Mouse (Mus musculus) MEL (cell line): ENCODE measurements around the gene Nphp4. TPM values are rescaled to one million over a fixed set of nuclear protein-coding genes. Genes with fewer than 3 reads are reported as not detected.

Experiments used
- DNase-seq: peaks from one replicate; pipeline ENCODE4 v3.0.0; 2011; ENCODE audit warnings: low read depth, low spot score
- H3K27ac ChIP-seq: 2 replicates; pipeline ENCODE4 v1.5.1; 2012; ENCODE audit warnings: low read depth, mild to moderate bottlenecking, control low read depth, low read length, moderate library complexity; ENCODE audit not compliant: control insufficient read depth
- H3K27me3 ChIP-seq, 2 experiments: fragments of 150-350 bp in 1 of 2; sonication (generic) in 1 of 2; 2 replicates each; pipeline ENCODE4 v1.6.1; 2012; ENCODE audit warnings: low read length in 2 of 2, mild to moderate bottlenecking in 2 of 2, improper control_type of control experiment in 1 of 2, moderate library complexity in 1 of 2; ENCODE audit not compliant: insufficient read depth in 2 of 2, control insufficient read depth in 1 of 2
- H3K36me3 ChIP-seq, 2 experiments: 2 replicates each; pipeline ENCODE4 v1.6.1; 2012 to 2014; ENCODE audit warnings: low read length in 2 of 2, improper control_type of control experiment in 1 of 2, inconsistent platforms in 1 of 2, mild to moderate bottlenecking in 1 of 2; ENCODE audit not compliant: insufficient read depth in 2 of 2, control insufficient read depth in 1 of 2
- H3K4me1 ChIP-seq, 2 experiments: fragments of 150-350 bp in 1 of 2; sonication (generic) in 1 of 2; 2 replicates each; pipeline ENCODE4 v1.6.1; 2012; ENCODE audit warnings: low read length in 2 of 2, improper control_type of control experiment in 1 of 2, mild to moderate bottlenecking in 1 of 2; ENCODE audit not compliant: insufficient read depth in 2 of 2, control insufficient read depth in 1 of 2
- H3K4me3 ChIP-seq, 2 experiments: fragments of 150-350 bp in 1 of 2; sonication (generic) in 1 of 2; 2 replicates each; pipeline ENCODE4 v1.5.1; 2012; ENCODE audit warnings: low read depth in 2 of 2, low read length in 2 of 2, mild to moderate bottlenecking in 2 of 2, moderate library complexity in 2 of 2, control low read depth in 1 of 2, improper control_type of control experiment in 1 of 2; ENCODE audit not compliant: control insufficient read depth in 1 of 2, insufficient read depth in 1 of 2
- H3K79me2 ChIP-seq: 2 replicates; pipeline ENCODE4 v1.6.1; 2012; ENCODE audit warnings: mild to moderate bottlenecking, low read length, moderate library complexity; ENCODE audit not compliant: control insufficient read depth, poor library complexity, insufficient read depth
- H3K9ac ChIP-seq: 2 replicates; pipeline ENCODE4 v1.6.1; 2012; ENCODE audit warnings: low read depth, mild to moderate bottlenecking, control low read depth, low read length, moderate library complexity; ENCODE audit not compliant: control insufficient read depth, poor library complexity, severe bottlenecking
- H3K9me3 ChIP-seq: fragments of 150-350 bp; sonication (generic); replicated peaks from 2 replicates; pipeline ENCODE4 v1.6.1; 2012; ENCODE audit warnings: mild to moderate bottlenecking, low read length, improper control_type of control experiment, moderate library complexity; ENCODE audit not compliant: insufficient read depth
- BHLHE40 ChIP-seq: IDR thresholded peaks from 2 replicates; pipeline ENCODE4 v1.6.1; 2012; ENCODE audit warnings: low read depth, mild to moderate bottlenecking, inconsistent platforms, low read length, improper control_type of control experiment, borderline replicate concordance
- CHD2 ChIP-seq: IDR thresholded peaks from 2 replicates; pipeline ENCODE4 v1.6.1; 2011; ENCODE audit warnings: low read length, improper control_type of control experiment
- ETS1 ChIP-seq: IDR thresholded peaks from 2 replicates; pipeline ENCODE4 v1.6.1; 2012; ENCODE audit warnings: low read depth, mild to moderate bottlenecking, inconsistent platforms, low read length, improper control_type of control experiment, moderate library complexity
- JUND ChIP-seq: IDR thresholded peaks from 2 replicates; pipeline ENCODE4 v1.6.1; 2011; ENCODE audit warnings: low read depth, mild to moderate bottlenecking, improper control_type of control experiment, low read length
- MAFK ChIP-seq: IDR thresholded peaks from 2 replicates; pipeline ENCODE4 v1.6.1; 2011; ENCODE audit warnings: low read depth, mild to moderate bottlenecking, low read length, improper control_type of control experiment, borderline replicate concordance
- MAX ChIP-seq: IDR thresholded peaks from 2 replicates; pipeline ENCODE4 v1.6.1; 2011; ENCODE audit warnings: low read length, improper control_type of control experiment
- MEF2A ChIP-seq: IDR thresholded peaks from 2 replicates; pipeline ENCODE4 v1.6.1; 2014; ENCODE audit warnings: low read depth, mild to moderate bottlenecking, inconsistent platforms, low read length, improper control_type of control experiment; ENCODE audit not compliant: poor library complexity, insufficient replicate concordance, severe bottlenecking; ENCODE audit errors: extremely low read depth
- MYC ChIP-seq: IDR thresholded peaks from 2 replicates; pipeline ENCODE4 v1.6.1; 2011; ENCODE audit warnings: low read depth, mild to moderate bottlenecking, low read length, improper control_type of control experiment, moderate library complexity
- NELFE ChIP-seq: IDR thresholded peaks from 2 replicates; pipeline ENCODE4 v1.6.1; 2011; ENCODE audit warnings: low read depth, low read length, improper control_type of control experiment
- NRF1 ChIP-seq: IDR thresholded peaks from 2 replicates; pipeline ENCODE4 v1.6.1; 2014; ENCODE audit warnings: low read depth, mild to moderate bottlenecking, inconsistent platforms, low read length, improper control_type of control experiment, moderate library complexity; ENCODE audit not compliant: poor library complexity, insufficient read depth, severe bottlenecking
- POLR2AphosphoS2 ChIP-seq: IDR thresholded peaks from 2 replicates; pipeline ENCODE4 v1.6.1; 2011; ENCODE audit warnings: low read length, improper control_type of control experiment
- RAD21 ChIP-seq: IDR thresholded peaks from 2 replicates; pipeline ENCODE4 v1.6.1; 2011; ENCODE audit warnings: mild to moderate bottlenecking, low read depth, low read length, improper control_type of control experiment
- TAL1 ChIP-seq: IDR thresholded peaks from 2 replicates; pipeline ENCODE4 v1.6.1; 2012; ENCODE audit warnings: mild to moderate bottlenecking, inconsistent platforms, low read length, moderate library complexity, mixed read lengths
- TCF12 ChIP-seq: IDR thresholded peaks from 2 replicates; pipeline ENCODE4 v1.6.1; 2014; ENCODE audit warnings: low read depth, mild to moderate bottlenecking, inconsistent platforms, low read length, improper control_type of control experiment, moderate library complexity
- UBTF ChIP-seq: IDR thresholded peaks from 2 replicates; pipeline ENCODE4 v1.6.1; 2012; ENCODE audit warnings: low read depth, mild to moderate bottlenecking, inconsistent platforms, low read length, improper control_type of control experiment, moderate library complexity, borderline replicate concordance; ENCODE audit not compliant: insufficient read depth
- ZKSCAN1 ChIP-seq: IDR thresholded peaks from 2 replicates; pipeline ENCODE4 v1.6.1; 2012; ENCODE audit warnings: low read depth, mild to moderate bottlenecking, inconsistent platforms, low read length, improper control_type of control experiment, moderate library complexity
- ZNF384 ChIP-seq: IDR thresholded peaks from 2 replicates; pipeline ENCODE4 v1.6.1; 2012; ENCODE audit warnings: low read depth, mild to moderate bottlenecking, inconsistent platforms, low read length, improper control_type of control experiment
- polyA plus RNA-seq, 2 experiments: library from polyadenylated mRNA; stranded (reverse) in 1 of 2; unstranded in 1 of 2; fragments of >175 nt in 1 of 2; fragments of >200 nt in 1 of 2; gene quantifications; 2 replicates each; pipeline versions ENCODE4 v1.2.1 to v1.2.4; 2012; ENCODE audit warnings: low replicate concordance in 2 of 2, low read depth in 1 of 2; ENCODE audit not compliant: insufficient read length in 2 of 2, insufficient read depth in 1 of 2, missing spikeins in 1 of 2
- total RNA-seq: library from RNA; depleted of rRNA; stranded (reverse); fragments of 300-350 nt; gene quantifications from 2 replicates; pipeline ENCODE4 v1.2.3, GENCODE M21; 2012

Nphp4 gene
- total and polyA plus RNA-seq, 3 experiments = not detected

GRCm38 (mm10) chr4:152549507-152550202, 73.1 kb downstream of the Nphp4 start:
- no peak overlapping the region for H3K9ac ChIP-seq
- no peak for DNase-seq
- H3K36me3 ChIP-seq = no peaks in the 10 kb centered on the region
- no peaks in the 10 kb centered on the region for H3K79me2 ChIP-seq
- no peaks in the 10 kb centered on the region for H3K9me3 ChIP-seq
- H3K4me1 ChIP-seq = no peaks in the 10 kb centered on the region
- no peak overlapping the region for H3K4me3 ChIP-seq
- no peak overlapping the region for H3K27ac ChIP-seq
- H3K27me3 ChIP-seq = no peaks in the 10 kb centered on the region
- TF ChIP-seq ETS1 (no peak), POLR2AphosphoS2 (no peak), TCF12 (no peak), CHD2 (no peak), RAD21 (no peak), TAL1 (no peak), ZKSCAN1 (no peak), NRF1 (no peak), NELFE (no peak), MEF2A (no peak), MAX (no peak), JUND (no peak), MYC (no peak), UBTF (no peak)

- H3K36me3 ChIP-seq = no peaks in the 10 kb centered on the region
- no peak for TF ChIP-seq BHLHE40
- TF ChIP-seq MYC = no peak
- TF ChIP-seq POLR2AphosphoS2 = no peak
- TF ChIP-seq MAFK = peak; percentile 71; the same call in 1 of the 2 replicates
- TF ChIP-seq ZNF384 = no peak
- H3K9me3 ChIP-seq = no peaks in the 10 kb centered on the region
- H3K79me2 ChIP-seq = no peaks in the 10 kb centered on the region
- no peak overlapping the region for H3K27ac ChIP-seq
- no peak for DNase-seq
- no peak overlapping the region for H3K9ac ChIP-seq
- no peaks in the 10 kb centered on the region for H3K27me3 ChIP-seq
- H3K4me1 ChIP-seq = no peaks in the 10 kb centered on the region
- H3K4me3 ChIP-seq = no peak overlapping the region
These were observed 73.7 kb downstream of the Nphp4 start for GRCm38 (mm10) chr4:152550203-152550549.
